Mouse (Mus musculus) testis, adult 2 months (tissue): ENCODE data around the gene Gnaq. TPM values are rescaled to one million over a fixed set of nuclear protein-coding genes. Genes with fewer than 3 reads are reported as not detected.

ENCODE experiments used
- H3K27ac ChIP-seq: fragments of 200-500 bp; 2 replicates; pipeline ENCODE4 v1.5.1; 2012; ENCODE audit warnings: low read depth, low read length; ENCODE audit not compliant: control insufficient read depth, insufficient read depth
- H3K27me3 ChIP-seq: fragments of 200-500 bp; 2 replicates; pipeline ENCODE4 v1.6.1; 2012; ENCODE audit warnings: mild to moderate bottlenecking, low read length, moderate library complexity; ENCODE audit not compliant: control insufficient read depth, insufficient read depth
- H3K36me3 ChIP-seq: fragments of 200-500 bp; 2 replicates; pipeline ENCODE4 v1.6.1; 2012; ENCODE audit warnings: mild to moderate bottlenecking, low read length; ENCODE audit not compliant: control insufficient read depth, insufficient read depth
- H3K4me1 ChIP-seq: fragments of 200-500 bp; 2 replicates; pipeline ENCODE4 v1.6.1; 2012; ENCODE audit warnings: low read length; ENCODE audit not compliant: control insufficient read depth, insufficient read depth
- H3K4me3 ChIP-seq: fragments of 200-500 bp; 2 replicates; pipeline ENCODE4 v1.5.1; 2012; ENCODE audit warnings: low read depth, mild to moderate bottlenecking, low read length, moderate library complexity, mixed read lengths; ENCODE audit not compliant: control insufficient read depth
- CTCF ChIP-seq: fragments of 200-500 bp; IDR thresholded peaks from 2 replicates; pipeline ENCODE4 v1.5.1; 2012; ENCODE audit warnings: low read depth, mild to moderate bottlenecking, inconsistent platforms, low read length, moderate library complexity; ENCODE audit not compliant: control insufficient read depth, insufficient read depth, insufficient replicate concordance
- POLR2A ChIP-seq: fragments of 200-500 bp; IDR thresholded peaks from 2 replicates; pipeline ENCODE4 v1.6.1; 2012; ENCODE audit warnings: low read depth, mild to moderate bottlenecking, inconsistent platforms, low read length, moderate library complexity; ENCODE audit not compliant: control insufficient read depth
- polyA plus RNA-seq: library from polyadenylated mRNA; depleted of rRNA; stranded (reverse); fragments of >200 nt; gene quantifications from 2 replicates; pipeline ENCODE4 v1.2.3, GENCODE M21; 2012

The Gnaq gene
- polyA plus RNA-seq, 1 experiment: 5.5 TPM

- Histone ChIP-seq H3K27ac (no peak overlapping the region), H3K36me3 (no peaks in the 10 kb centered on the region)
- no peak for TF ChIP-seq POLR2A
These were observed 247.1 kb downstream of the Gnaq start for GRCm38 (mm10) chr19:16379687-16380086.

DNA sequence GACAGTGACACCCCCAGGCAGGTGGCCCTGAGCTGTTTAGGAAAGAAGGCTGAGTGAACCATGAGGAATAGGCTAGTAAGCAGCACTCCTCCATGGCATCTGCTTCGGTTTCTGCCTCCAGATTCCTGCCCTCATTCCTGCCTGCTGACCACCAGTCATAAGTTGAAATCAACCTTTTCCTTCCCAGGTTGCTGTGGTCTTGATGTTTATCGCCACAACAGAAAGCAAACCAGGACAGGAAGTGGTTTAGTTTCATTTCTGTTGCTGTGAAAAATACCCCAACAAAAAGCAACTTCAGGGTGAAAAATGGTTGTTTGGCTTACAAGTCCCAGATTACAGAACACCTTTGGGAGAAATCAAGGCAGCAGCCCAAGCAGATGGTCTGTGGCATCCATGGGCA lies 249.8 kb downstream of the Gnaq start:
- TF ChIP-seq POLR2A: no peak
- TF ChIP-seq CTCF: no peak
- no peaks in the 10 kb centered on the region for H3K4me1 ChIP-seq
- no peak overlapping the region for H3K27ac ChIP-seq
- no peaks in the 10 kb centered on the region for H3K27me3 ChIP-seq
- H3K4me3 ChIP-seq: no peak overlapping the region
- no peaks in the 10 kb centered on the region for H3K36me3 ChIP-seq

More at GRCm38 (mm10) chr19:16379687-16380086, 247.1 kb downstream of the Gnaq start:
- no peak overlapping the region for H3K4me3 ChIP-seq
- no peaks in the 10 kb centered on the region for H3K4me1 ChIP-seq
- no peaks in the 10 kb centered on the region for H3K27me3 ChIP-seq

GRCm38 (mm10) chr19:16383127-16383526 lies 250.5 kb downstream of the Gnaq start:
- Histone ChIP-seq H3K27me3 (no peaks in the 10 kb centered on the region), H3K4me1 (no peaks in the 10 kb centered on the region), H3K27ac (no peak overlapping the region), H3K4me3 (no peak overlapping the region), H3K36me3 (no peaks in the 10 kb centered on the region)
- TF ChIP-seq CTCF (no peak), POLR2A (no peak)

DNA sequence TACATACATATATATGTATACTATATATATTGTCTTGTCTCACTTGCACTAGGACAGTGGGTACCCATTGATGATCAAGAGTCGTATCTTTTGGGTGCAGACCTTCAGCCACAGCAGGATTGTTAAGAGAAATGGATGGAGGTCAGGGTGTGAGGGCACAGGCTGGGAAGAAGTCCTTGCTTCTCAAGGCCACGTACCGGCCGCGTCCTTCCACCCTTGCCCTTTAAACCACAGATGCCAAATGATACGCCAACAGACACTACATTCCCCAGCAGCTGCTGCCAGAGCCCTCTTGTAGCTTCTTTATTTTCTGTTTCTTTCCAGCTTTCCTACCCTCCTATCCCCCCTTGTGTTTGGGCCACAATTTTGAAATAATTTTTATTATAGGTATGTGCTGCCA lies 251.5 kb downstream of the Gnaq start:
- no peak overlapping the region for H3K27ac ChIP-seq
- no peaks in the 10 kb centered on the region for H3K27me3 ChIP-seq
- no peaks in the 10 kb centered on the region for H3K36me3 ChIP-seq
- no peak overlapping the region for H3K4me3 ChIP-seq
- TF ChIP-seq POLR2A: no peak
- TF ChIP-seq CTCF: no peak
- no peaks in the 10 kb centered on the region for H3K4me1 ChIP-seq

- H3K4me3 ChIP-seq: no peak overlapping the region
- H3K27ac ChIP-seq: no peak overlapping the region
- TF ChIP-seq POLR2A (no peak), CTCF (no peak)
- no peaks in the 10 kb centered on the region for H3K27me3 ChIP-seq
- no peaks in the 10 kb centered on the region for H3K36me3 ChIP-seq
- no peaks in the 10 kb centered on the region for H3K4me1 ChIP-seq
These were observed 252.3 kb downstream of the Gnaq start for GRCm38 (mm10) chr19:16384957-16385356.

DNA sequence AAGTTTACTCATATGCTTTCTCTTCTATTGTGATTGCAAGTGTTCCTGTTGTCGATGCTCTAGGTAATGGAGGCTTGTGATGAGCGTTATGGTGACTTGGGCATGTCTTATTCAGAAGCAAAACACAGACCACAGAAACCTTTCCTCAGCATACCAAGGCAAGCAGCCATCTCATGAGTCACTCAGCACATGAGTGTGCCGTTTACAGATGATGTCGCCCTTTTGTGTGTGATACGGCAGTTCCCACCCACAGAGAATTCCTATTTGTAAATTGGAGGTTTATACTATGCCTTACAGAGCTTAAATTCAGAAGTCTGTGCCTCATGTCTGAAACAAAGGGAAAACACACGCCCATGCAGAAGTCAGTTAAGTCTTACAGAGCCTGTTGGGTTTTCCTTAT lies 253.9 kb downstream of the Gnaq start:
- Histone ChIP-seq H3K4me3 (no peak overlapping the region), H3K27ac (no peak overlapping the region), H3K27me3 (no peaks in the 10 kb centered on the region), H3K36me3 (no peaks in the 10 kb centered on the region), H3K4me1 (no peaks in the 10 kb centered on the region)
- TF ChIP-seq POLR2A: no peak
- no peak for TF ChIP-seq CTCF

DNA sequence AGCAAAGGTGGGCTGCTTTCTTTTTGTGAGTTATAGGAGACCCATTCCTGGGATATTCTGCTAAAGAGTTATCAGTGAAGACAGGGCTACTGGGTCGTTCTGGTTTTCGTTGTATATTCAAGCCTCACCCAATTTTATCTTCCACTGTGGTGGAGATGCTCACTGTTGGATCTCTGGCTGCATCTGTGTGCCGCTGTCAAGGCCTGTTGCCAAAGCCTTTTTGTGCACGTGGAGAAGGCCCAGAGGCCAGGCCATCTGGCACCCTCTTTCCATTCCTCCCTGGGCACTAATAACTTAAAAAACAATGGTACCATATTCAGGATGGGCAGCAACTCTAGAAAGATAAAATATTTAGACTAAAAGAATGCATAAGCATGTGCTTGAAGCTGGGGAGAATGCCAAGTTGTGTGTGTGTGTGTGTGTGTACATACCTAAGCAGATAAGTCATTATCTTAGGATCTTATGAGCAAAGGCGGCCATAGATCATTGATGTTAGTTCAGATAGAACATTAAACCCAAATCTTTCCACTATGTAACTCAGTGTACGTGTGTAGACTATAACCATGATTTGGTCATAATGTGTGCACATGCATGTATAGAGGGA lies 257.7 kb downstream of the Gnaq start:
- H3K27ac ChIP-seq: no peak overlapping the region

DNA sequence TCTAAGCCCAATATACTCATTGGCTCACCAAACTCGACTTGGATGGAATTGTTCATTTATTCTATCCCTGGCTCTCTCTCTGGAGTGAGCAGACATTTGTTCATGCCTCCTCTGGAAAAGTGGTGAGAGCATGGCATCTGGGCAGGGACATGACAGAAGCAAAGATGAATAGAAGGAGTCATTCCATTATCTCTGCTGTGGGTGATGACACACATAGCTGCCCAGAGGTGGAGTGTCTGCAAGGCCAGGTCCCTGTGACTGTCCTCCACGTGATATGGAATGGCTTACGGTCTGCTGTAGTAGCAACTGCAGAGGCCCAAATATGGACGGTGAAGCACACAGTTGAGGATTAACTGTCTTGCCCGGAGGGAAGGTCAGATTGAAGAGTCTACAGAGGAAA lies 261.8 kb downstream of the Gnaq start:
- no peak overlapping the region for H3K27ac ChIP-seq
- H3K4me3 ChIP-seq: no peak overlapping the region
- no peaks in the 10 kb centered on the region for H3K4me1 ChIP-seq
- no peaks in the 10 kb centered on the region for H3K36me3 ChIP-seq
- TF ChIP-seq CTCF (no peak), POLR2A (no peak)
- H3K27me3 ChIP-seq: no peaks in the 10 kb centered on the region

More for the DNA sequence above, 257.7 kb downstream of the Gnaq start:
- Histone ChIP-seq H3K27me3 (no peaks in the 10 kb centered on the region), H3K36me3 (no peaks in the 10 kb centered on the region), H3K4me1 (no peaks in the 10 kb centered on the region), H3K4me3 (no peak overlapping the region)
- TF ChIP-seq CTCF (no peak), POLR2A (no peak)
